Comparison of ENCODE assay signal across 12 mouse cellular contexts in genomic region chr6:8617369-8617768, GRCm38 (mm10).
"Had no signal": no experiment of that assay in that cellular context is flagged by ENCODE, and none has a peak within 500 bp of the region (broad histone marks: within the 10 kb centered on the region; RNA-seq: fewer than 3 reads in every experiment).

No protein-coding gene starts in this region.

- H3K4me3 ChIP-seq: left cerebral cortex, adult 2 months; limb, embryonic 15.5 days; liver, embryonic 12.5 days; megakaryocyte, embryonic 14.5 days; midbrain, embryonic 15.5 days had no signal

- H3K9ac ChIP-seq: limb, embryonic 15.5 days; liver, embryonic 12.5 days; lung, embryonic 14.5 days; midbrain, embryonic 15.5 days had no signal

- H3K36me3 ChIP-seq: limb, embryonic 15.5 days; liver, embryonic 12.5 days; midbrain, embryonic 15.5 days had no signal

- H3K27me3 ChIP-seq: limb, embryonic 15.5 days; liver, embryonic 12.5 days; megakaryocyte, embryonic 14.5 days; midbrain, embryonic 15.5 days had no signal

- H3K27ac ChIP-seq: left cerebral cortex, adult 2 months; limb, embryonic 15.5 days; liver, embryonic 12.5 days; midbrain, embryonic 15.5 days had no signal

- H3K4me1 ChIP-seq: limb, embryonic 15.5 days; midbrain, embryonic 15.5 days had no signal

- H3K9me3 ChIP-seq: limb, embryonic 15.5 days; liver, embryonic 12.5 days; midbrain, embryonic 15.5 days had no signal

- ATAC-seq: liver, embryonic 12.5 days; midbrain, embryonic 15.5 days had no signal

- DNase-seq: kidney, adult 18-20 months; kidney, postnatal 14 days; lung, embryonic 14.5 days; lung, postnatal 10 days; thymus, adult 18-20 months; thymus, postnatal 14 days had no signal

- H3K4me2 ChIP-seq: limb, embryonic 15.5 days; liver, embryonic 12.5 days; lung, embryonic 14.5 days; midbrain, embryonic 11.5 days; midbrain, embryonic 15.5 days had no signal
